Mouse (Mus musculus): ENCODE data around the gene Kcna2.
A peak's percentile ranks its signal among the peaks of the same experiment; 100 is the strongest.

Gene Kcna2

GRCm38 (mm10) chr3:107100811-107101455, at the start of gene Kcna2:
Gene Kcna2 (plus strand): TSS chr3:107101146.
- no peak for DNase-seq (ENCODE audit: low read depth, low spot score)

- no peak for DNase-seq (ENCODE audit: low read depth, low spot score)
Observed at GRCm38 (mm10) chr3:107061468-107061867, 39.5 kb upstream of the Kcna2 start.

GRCm38 (mm10) chr3:107062771-107063170, 38.2 kb upstream of the Kcna2 start:
- no peak for DNase-seq (ENCODE audit: low read depth, low spot score)

- DNase-seq (ENCODE audit: low read depth, low spot score), result no peak
Observed at GRCm38 (mm10) chr3:107065510-107066095, 35.3 kb upstream of the Kcna2 start.

GRCm38 (mm10) chr3:107066165-107066850, 34.6 kb upstream of the Kcna2 start:
- DNase-seq (ENCODE audit: low read depth, low spot score), result no peak

GRCm38 (mm10) chr3:107067245-107067644, 33.7 kb upstream of the Kcna2 start:
- DNase-seq (ENCODE audit: low read depth, low spot score), result peak; percentile 31

- DNase-seq (ENCODE audit: low read depth, low spot score), result no peak
Observed at GRCm38 (mm10) chr3:107073863-107074262, 27.1 kb upstream of the Kcna2 start.

GRCm38 (mm10) chr3:107075705-107076104, 25.2 kb upstream of the Kcna2 start:
- no peak for DNase-seq (ENCODE audit: low read depth, low spot score)

- DNase-seq (ENCODE audit: low read depth, low spot score), result peak; percentile 75
Observed at GRCm38 (mm10) chr3:107076658-107077057, 24.3 kb upstream of the Kcna2 start.

GRCm38 (mm10) chr3:107077101-107077500, 23.8 kb upstream of the Kcna2 start:
- DNase-seq (ENCODE audit: low read depth, low spot score), result no peak

GRCm38 (mm10) chr3:107080803-107081202, 20.1 kb upstream of the Kcna2 start:
- no peak for DNase-seq (ENCODE audit: low read depth, low spot score)

- peak; percentile 51 for DNase-seq (ENCODE audit: low read depth, low spot score)
Observed at GRCm38 (mm10) chr3:107081227-107081626, 19.7 kb upstream of the Kcna2 start.

GRCm38 (mm10) chr3:107084586-107084985, 16.4 kb upstream of the Kcna2 start:
- DNase-seq (ENCODE audit: low read depth, low spot score), result peak; percentile 55

- DNase-seq (ENCODE audit: low read depth, low spot score), result no peak
Observed at GRCm38 (mm10) chr3:107087410-107087809, 13.5 kb upstream of the Kcna2 start.

- no peak for DNase-seq (ENCODE audit: low read depth, low spot score)
Observed at GRCm38 (mm10) chr3:107088820-107089219, 12.1 kb upstream of the Kcna2 start.

- no peak for DNase-seq (ENCODE audit: low read depth, low spot score)
Observed at GRCm38 (mm10) chr3:107089475-107089874, 11.5 kb upstream of the Kcna2 start.

- peak; percentile 33 for DNase-seq (ENCODE audit: low read depth, low spot score)
Observed at GRCm38 (mm10) chr3:107090001-107090400, 10.9 kb upstream of the Kcna2 start.

- DNase-seq (ENCODE audit: low read depth, low spot score), result no peak
Observed at GRCm38 (mm10) chr3:107090403-107091150, 10.4 kb upstream of the Kcna2 start.

GRCm38 (mm10) chr3:107094028-107094427, 6.9 kb upstream of the Kcna2 start:
- peak; percentile 57 for DNase-seq (ENCODE audit: low read depth, low spot score)

GRCm38 (mm10) chr3:107096269-107096731, 4.6 kb upstream of the Kcna2 start:
- no peak for DNase-seq (ENCODE audit: low read depth, low spot score)

- DNase-seq (ENCODE audit: low read depth, low spot score), result no peak
Observed at GRCm38 (mm10) chr3:107099866-107100265, 1.1 kb upstream of the Kcna2 start.

GRCm38 (mm10) chr3:107101456-107101786, 475 bp downstream of the Kcna2 start:
- DNase-seq (ENCODE audit: low read depth, low spot score), result no peak

All from A20 (cell line).